Mouse (Mus musculus) layer of hippocampus, postnatal 14 days (tissue): ENCODE measurements around the gene Axin1. TPM values are rescaled to one million over a fixed set of nuclear protein-coding genes. Genes with fewer than 3 reads are reported as not detected.

Experiments
- DNase-seq, 2 experiments: peaks; one replicate each; pipeline ENCODE4 v3.0.0; 2021 to 2022; ENCODE audit warnings: low spot score in 2 of 2, mixed read lengths in 1 of 2
- total RNA-seq, 2 experiments: library from RNA; stranded (reverse); gene quantifications; 2 replicates each; pipeline ENCODE4 v1.2.3; 2021

Axin1 gene
- total RNA-seq, 2 experiments from 2014 or later = 22.2 to 23.3 TPM

DNA sequence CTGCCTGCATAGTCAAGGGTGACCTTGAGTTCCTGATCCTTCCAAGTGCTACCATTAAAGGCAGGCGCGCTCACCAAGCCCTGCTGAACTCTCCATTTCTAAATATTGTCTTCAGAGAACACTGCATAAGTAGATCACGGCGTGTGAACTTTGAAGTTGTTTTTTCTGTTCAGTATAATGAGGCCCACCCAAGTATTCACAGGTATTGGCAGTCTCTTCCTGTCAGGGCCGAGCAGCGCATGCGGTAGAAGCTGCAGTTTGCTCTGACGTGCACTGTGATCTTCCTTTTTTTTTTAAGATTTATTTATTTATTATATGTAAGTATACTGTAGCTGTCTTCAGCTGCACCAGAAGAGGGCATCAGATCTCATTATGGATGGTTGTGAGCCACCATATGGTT is 95.9 kb downstream of the Axin1 start:
- DNase-seq = no peak

DNA sequence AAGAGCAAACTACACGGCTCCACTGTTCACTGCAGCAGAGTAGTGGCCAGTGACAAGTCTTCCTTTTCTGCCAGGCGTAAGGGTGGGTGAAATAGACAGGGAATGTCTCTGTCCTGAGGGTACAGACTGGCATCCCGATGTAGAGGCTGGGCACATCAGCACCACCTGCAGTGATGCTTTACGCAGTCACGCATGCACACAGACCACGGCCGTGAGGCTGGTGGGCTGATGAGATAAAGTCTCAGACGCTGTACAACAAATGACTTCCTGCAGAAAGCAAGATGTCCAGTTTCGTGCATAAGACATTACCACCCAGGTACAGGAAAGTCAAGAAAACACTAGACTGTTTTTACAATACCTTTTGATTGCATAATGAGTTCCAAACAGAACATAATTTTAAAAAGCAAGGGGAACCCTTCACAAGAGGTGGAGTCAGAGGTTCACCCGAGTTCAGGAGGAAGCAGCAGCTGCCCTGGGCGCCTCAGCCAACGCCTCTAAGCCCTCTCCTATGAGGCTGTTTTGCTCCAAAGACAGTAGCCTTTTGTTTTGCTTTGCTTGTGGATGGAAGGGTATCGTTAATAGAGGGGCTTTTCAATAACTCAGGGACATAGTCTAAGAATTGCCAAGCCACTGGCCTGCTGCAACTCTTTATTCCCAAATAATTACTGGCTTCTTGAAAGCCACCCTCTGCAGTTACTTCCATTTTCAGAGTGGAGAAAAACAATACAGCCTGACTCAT is 96.8 kb downstream of the Axin1 start:
- no peak for DNase-seq

DNA sequence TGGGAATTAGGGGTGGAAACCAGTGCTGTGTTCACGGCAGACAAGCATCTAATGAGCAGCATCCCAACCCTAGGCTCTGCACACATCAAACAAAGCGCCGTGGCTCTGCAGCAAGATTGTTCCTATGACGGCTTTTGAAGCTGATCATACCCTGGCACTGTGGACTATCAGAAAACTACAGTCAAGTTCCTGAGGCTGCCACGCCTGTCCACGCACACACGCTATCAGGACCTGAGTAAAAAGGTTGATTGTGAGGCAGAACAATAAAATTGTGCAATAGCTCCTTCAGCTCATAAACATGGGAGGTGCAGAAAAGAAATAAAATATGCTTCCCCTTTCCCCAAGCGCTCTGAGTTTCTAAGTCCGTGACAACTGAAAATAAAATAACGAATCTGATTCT is 99.2 kb downstream of the Axin1 start:
- no peak for DNase-seq

DNA sequence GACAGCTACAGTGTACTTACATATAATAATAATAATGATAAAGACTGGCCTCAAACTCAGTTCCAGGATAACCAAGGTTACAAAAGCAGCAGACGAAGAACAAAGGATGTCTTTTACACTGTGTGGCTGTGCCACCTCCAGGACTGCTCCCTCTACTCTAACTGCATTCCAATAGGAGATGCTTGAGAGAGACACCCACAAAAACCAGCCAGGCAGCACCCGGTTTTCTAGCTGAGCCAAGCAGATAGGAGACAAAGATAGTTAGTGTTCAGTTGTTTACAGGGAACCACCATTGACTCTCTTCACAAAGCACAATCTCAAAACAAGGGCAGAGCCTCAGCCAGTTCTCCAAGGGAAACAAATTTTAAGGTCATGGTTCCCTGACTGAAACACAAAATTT is 101.1 kb downstream of the Axin1 start:
- no peak for DNase-seq

DNA sequence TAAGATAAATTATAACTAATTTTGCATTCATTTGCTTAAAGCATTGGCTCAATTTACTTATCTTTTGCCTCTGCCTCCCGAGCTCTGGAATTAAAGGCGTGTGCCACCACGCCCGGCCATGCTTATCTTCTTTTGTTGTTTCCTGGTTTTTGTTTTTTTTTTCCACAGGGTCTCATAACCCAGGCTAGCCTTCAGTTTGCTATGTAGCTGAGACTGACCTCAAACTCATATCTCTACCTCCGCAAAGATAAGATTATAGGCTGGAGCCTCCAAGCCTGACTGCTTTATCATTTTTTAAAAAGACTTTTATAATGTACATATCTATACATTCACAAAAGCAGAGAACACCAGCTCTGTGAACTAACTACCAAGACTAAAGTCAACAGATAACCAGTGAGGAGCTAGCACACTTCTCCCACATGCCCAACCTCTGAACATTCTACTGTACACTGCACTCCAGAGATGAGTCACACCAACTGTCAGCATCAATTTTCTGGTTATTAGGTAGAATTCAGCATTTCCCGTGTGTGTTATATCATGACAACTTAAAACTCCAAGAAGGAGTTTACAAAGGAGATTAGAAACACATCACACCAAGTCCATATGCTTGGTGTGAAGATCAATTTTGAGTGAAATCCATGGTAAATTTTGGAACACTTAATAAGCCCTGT is 101.8 kb downstream of the Axin1 start:
- DNase-seq = no peak

DNA sequence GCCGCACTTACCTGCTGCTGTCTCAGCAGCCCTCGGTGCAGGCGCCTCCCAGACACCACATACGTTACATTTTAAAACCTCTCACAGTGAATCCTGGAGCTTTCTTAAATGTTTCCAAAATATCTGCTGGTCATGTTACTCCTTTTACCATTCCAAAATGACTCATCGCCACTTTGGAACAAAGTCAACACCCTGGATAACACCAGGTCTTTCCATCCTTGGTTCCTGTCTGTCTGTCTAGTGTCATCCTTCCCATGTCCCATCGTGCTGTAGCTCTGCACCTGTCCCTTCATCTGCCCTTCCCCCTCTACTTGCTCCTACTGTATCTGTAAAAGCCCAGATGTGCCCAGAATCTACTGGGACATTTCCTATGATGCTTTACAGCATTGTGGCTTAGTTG is 102.5 kb downstream of the Axin1 start:
- no peak for DNase-seq

DNA sequence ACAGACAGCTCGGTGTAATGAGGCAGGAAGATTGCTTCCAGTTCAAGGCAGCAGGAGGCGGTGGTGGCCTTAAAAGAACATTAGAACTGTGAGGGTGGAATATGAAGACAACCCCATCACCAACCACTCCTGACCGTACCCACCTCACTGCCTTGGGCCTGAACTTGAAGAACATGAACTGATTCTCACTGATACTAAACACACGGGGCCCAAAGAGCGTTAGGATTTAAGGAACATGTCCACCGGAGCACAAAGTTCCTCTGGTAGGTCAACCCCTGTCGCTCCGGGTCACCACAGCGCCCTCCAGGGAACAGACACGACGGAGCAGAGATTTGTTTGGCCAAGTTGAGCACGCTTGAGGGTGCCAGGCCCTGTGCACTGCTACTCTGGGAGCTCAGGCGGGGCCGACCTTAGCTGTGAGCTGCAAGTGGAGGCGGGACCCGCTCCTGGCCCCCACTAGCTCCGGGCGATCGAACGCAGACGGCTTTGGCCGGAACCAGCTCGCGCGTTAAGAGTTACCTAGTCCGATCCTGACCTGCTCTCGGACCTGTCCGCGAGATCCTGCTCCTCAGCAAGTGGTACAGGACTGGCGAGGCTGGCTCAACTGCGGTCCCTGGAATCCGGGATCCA is 105.1 kb downstream of the Axin1 start:
- peak in 1 of 2 experiments; percentile 65 for DNase-seq

DNA sequence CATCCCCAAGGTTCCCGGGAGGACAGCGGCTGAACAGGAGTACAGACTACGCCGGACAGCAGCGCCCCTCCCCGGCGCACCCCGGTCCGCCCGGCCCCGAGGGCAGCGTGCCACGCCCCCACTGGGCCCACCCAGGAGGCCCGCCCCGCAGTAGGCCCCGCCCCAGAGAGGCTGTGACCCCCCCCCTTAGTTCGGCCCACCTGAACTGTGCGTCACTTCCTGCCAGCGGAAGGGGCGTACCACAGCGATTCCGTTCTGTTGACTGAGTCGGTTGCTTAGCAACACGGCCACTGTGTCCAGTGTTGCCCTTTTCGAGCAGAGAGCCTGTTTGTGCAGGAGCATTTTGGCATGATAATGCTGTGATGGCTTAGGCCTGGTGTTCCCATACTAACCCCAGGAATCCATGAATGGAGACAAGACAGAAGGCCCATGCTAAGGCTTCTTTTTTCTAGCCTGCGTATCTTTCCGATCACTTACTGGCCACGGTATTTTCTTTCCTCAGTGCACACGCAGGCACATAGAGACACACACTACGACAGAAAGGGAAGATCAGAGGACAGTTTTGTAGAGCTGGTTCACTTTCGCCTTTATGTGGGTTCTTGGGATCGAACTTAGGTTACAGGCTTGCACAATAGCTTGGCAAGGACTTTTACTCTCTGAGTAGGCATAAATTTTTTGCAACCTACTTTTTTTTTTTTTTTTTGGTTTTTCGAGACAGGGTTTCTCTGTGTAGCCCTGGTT is 105.8 kb downstream of the Axin1 start, which contains the start of gene Fam234a:
TSS of gene Fam234a (minus strand) at position 142 of the 741 bp plus-strand sequence.
- peak; percentile 86 to 94 for DNase-seq

Other genes with a start within 250 kb of the Axin1 start
- 10 to 100 TPM; 48.6 to 52.2 TPM for gene Rab40c, start 219.0 kb upstream of the Axin1 start, total RNA-seq
- 100 to 1,000 TPM; 160 to 168 TPM for gene Pigq, start 193.8 kb upstream of the Axin1 start, total RNA-seq
- not detected for gene Nhlrc4, start 193.7 kb upstream of the Axin1 start, total RNA-seq
- under 1 TPM in 1 of 2 experiments, not detected in 1; 0.14 TPM for gene A930017K11Rik, start 186.1 kb upstream of the Axin1 start, total RNA-seq
- 10 to 100 TPM; 44.4 to 46.2 TPM for gene Capn15, start 152.9 kb upstream of the Axin1 start, total RNA-seq
- 10 to 100 TPM; 82.3 to 85.1 TPM for gene Rab11fip3, start 69.1 kb upstream of the Axin1 start, total RNA-seq
- 10 to 100 TPM; 23.6 to 24.2 TPM for gene Decr2, start 48.4 kb upstream of the Axin1 start, total RNA-seq
- 1 to 10 TPM; 2.4 to 4.2 TPM for gene Nme4, start 43.1 kb upstream of the Axin1 start, total RNA-seq
- 10 to 100 TPM; 11.0 to 11.3 TPM for gene Tmem8, start 25.4 kb upstream of the Axin1 start, total RNA-seq
- 10 to 100 TPM; 70.6 to 71.1 TPM for gene Mrpl28, start 15.2 kb upstream of the Axin1 start, total RNA-seq
- gene Pdia2, start 60.4 kb downstream of the Axin1 start, total RNA-seq = under 1 TPM in 1 of 2 experiments, not detected in 1; 0.18 TPM
- gene Rgs11, start 64.3 kb downstream of the Axin1 start, total RNA-seq = 10 to 100 TPM; 56.1 to 69.6 TPM
- 100 to 1,000 TPM; 147 to 158 TPM for gene Arhgdig, start 69.1 kb downstream of the Axin1 start, total RNA-seq
- gene Fam234a, start 105.6 kb downstream of the Axin1 start, total RNA-seq = 10 to 100 TPM; 24.8 to 31.5 TPM
- 10 to 100 TPM; 84.5 to 90.3 TPM for gene Luc7l, start 114.2 kb downstream of the Axin1 start, total RNA-seq